Mouse (Mus musculus): ENCODE data around the gene Spint2.

DNA sequence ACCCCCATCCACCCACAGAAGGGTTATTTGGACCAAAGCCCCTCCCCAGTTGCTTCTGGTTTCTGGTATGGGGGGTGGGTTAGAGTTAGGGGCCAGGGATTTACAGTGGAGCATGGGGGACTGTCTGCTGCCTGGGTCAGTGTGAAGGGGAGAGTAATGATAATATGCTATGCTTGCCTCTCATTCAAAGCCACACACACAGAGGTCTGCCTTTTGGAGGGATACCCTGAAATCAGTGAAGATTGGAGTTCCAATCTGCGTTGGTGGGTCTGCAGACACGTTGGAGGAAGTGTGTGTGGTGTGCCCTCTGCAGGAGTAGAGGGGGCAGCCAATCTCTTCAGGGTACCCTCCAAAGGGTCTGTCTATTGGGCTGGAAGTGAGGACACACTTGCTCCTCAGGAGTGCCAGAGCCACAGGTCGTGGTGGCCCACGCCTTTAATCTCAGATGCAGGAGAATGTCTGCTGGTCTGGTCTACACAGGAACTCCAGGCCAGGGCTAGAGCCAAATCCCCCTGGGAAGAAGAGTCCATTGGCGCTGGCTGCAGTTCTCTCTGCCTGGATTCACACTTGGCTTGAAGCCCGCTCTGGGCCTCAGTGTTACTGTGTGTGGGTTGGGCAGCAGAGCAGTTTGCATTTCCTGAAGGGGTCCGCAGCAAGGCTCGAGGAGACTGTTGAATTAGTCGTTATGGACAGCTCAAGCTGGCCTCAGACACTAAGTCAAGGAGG lies 23.7 kb upstream of the Spint2 start:
- TF ChIP-seq POLR2A (IDR thresholded peaks at IDR 0.05; ENCODE audit: insufficient read depth, low read length) (no peak), CTCF (IDR thresholded peaks at IDR 0.05; ENCODE audit: low read depth, low read length) (peak; percentile 1), EP300 (IDR thresholded peaks at IDR 0.05; ENCODE audit: insufficient read depth, low read depth, low read length) (no peak)

Data from ES-Bruce4 (cell line).